Mouse (Mus musculus) spleen, embryonic (tissue): ENCODE measurements around the gene Gm11077.

Source experiments
- CTCF ChIA-PET: fragments of 350-600 bp; sonication (Branson Sonifier 250); formaldehyde crosslinking; loops from one replicate; lab custom pipeline; 2022; lab: Charles Lee

Gene Gm11077

GRCm38 (mm10) chr6:140729272-140729671, at the start of gene Gm11077:
Gene Gm11077, plus strand, starts transcription at chr6:140729284.
- CTCF ChIA-PET, result no interaction called here

- CTCF ChIA-PET, result no interaction called here
Measured at GRCm38 (mm10) chr6:140680713-140681112, 48.4 kb upstream of the Gm11077 start.

GRCm38 (mm10) chr6:140682829-140683228, 46.3 kb upstream of the Gm11077 start:
- CTCF ChIA-PET, result no interaction called here

- CTCF ChIA-PET, result no interaction called here
Measured at GRCm38 (mm10) chr6:140684403-140684802, 44.7 kb upstream of the Gm11077 start.

GRCm38 (mm10) chr6:140689617-140690404, 39.3 kb upstream of the Gm11077 start:
- CTCF ChIA-PET, result no interaction called here

- CTCF ChIA-PET, result no interaction called here
Measured at GRCm38 (mm10) chr6:140692160-140692559, 36.9 kb upstream of the Gm11077 start.

- CTCF ChIA-PET, result no interaction called here
Measured at GRCm38 (mm10) chr6:140696192-140696879, 32.7 kb upstream of the Gm11077 start.

GRCm38 (mm10) chr6:140697994-140698393, 31.1 kb upstream of the Gm11077 start:
- CTCF ChIA-PET, result no interaction called here

- CTCF ChIA-PET, result no interaction called here
Measured at GRCm38 (mm10) chr6:140698596-140698995, 30.5 kb upstream of the Gm11077 start.

GRCm38 (mm10) chr6:140701259-140701658, 27.8 kb upstream of the Gm11077 start:
- CTCF ChIA-PET, result no interaction called here

GRCm38 (mm10) chr6:140705132-140705531, 24.0 kb upstream of the Gm11077 start:
- CTCF ChIA-PET, result no interaction called here

- CTCF ChIA-PET, result no interaction called here
Measured at GRCm38 (mm10) chr6:140706056-140706455, 23.0 kb upstream of the Gm11077 start.

- CTCF ChIA-PET, result no interaction called here
Measured at GRCm38 (mm10) chr6:140708059-140708458, 21.0 kb upstream of the Gm11077 start.

GRCm38 (mm10) chr6:140709415-140710107, 19.5 kb upstream of the Gm11077 start:
- CTCF ChIA-PET, result no interaction called here

GRCm38 (mm10) chr6:140712754-140713153, 16.3 kb upstream of the Gm11077 start:
- CTCF ChIA-PET, result interaction anchor here (0.6 to 1.1 kb wide), 2 partner anchors 139 to 770 kb away, joined by 3 read pairs; no protein-coding TSS in a partner anchor

GRCm38 (mm10) chr6:140714905-140715365, 14.1 kb upstream of the Gm11077 start:
- CTCF ChIA-PET, result no interaction called here

GRCm38 (mm10) chr6:140722058-140722457, 7.0 kb upstream of the Gm11077 start:
- CTCF ChIA-PET, result no interaction called here

GRCm38 (mm10) chr6:140730669-140731401, 1.8 kb downstream of the Gm11077 start:
- CTCF ChIA-PET, result no interaction called here

- CTCF ChIA-PET, result no interaction called here
Measured at GRCm38 (mm10) chr6:140731402-140731730, 2.3 kb downstream of the Gm11077 start.

GRCm38 (mm10) chr6:140732971-140733640, 4.0 kb downstream of the Gm11077 start:
- CTCF ChIA-PET, result no interaction called here

GRCm38 (mm10) chr6:140733641-140733986, 4.5 kb downstream of the Gm11077 start:
- CTCF ChIA-PET, result no interaction called here
